Mouse (Mus musculus): Measurements from ENCODE around the gene Vsig2. TPM values are rescaled to one million over a fixed set of nuclear protein-coding genes. Genes with fewer than 3 reads are reported as not detected.

The Vsig2 gene
- polyA plus RNA-seq, 1 experiment: 0.18 TPM

DNA sequence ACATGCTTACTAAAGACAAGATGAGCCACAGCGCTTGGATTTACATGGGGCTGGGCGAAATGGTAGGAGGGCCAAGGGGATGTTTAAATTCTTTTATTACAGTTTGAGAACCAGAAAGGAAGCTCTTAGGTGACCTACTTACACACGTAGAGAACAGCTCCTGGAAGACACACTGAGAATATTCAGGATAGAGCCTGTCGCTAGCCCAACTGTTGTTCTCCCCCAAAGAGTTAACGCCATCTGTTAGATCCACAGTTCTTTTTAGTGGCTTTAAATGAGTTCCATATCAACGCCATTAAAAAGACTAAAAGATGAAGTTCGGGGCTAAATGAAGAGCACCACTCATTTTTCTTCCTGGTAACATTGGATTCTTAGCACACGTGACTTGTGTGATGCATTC lies 20.1 kb upstream of the Vsig2 start:
- H3K4me3 ChIP-seq (ENCODE audit: insufficient read depth, poor library complexity, severe bottlenecking): no peak overlapping the region
- peaks cover 11% of the 10 kb centered on the region for H3K36me3 ChIP-seq (ENCODE audit: control insufficient read depth, insufficient read depth)
- peaks cover 16% of the 10 kb centered on the region for H3K79me3 ChIP-seq (ENCODE audit: low read depth)

GRCm38 (mm10) chr9:37519995-37520394 lies 19.1 kb upstream of the Vsig2 start:
- Histone ChIP-seq H3K4me3 (ENCODE audit: insufficient read depth, poor library complexity, severe bottlenecking) (no peak overlapping the region), H3ac (ENCODE audit: control insufficient read depth, insufficient read length, low read depth) (no peak overlapping the region), H3K79me3 (ENCODE audit: low read depth) (peaks cover 15% of the 10 kb centered on the region), H3K27me3 (ENCODE audit: control insufficient read depth, insufficient read depth, insufficient read length) (no peaks in the 10 kb centered on the region), H3K36me3 (ENCODE audit: control insufficient read depth, insufficient read depth) (peaks cover 11% of the 10 kb centered on the region), H3K79me2 (ENCODE audit: control insufficient read depth, insufficient read depth) (peaks cover 22% of the 10 kb centered on the region)
- TF ChIP-seq CEBPB (IDR thresholded peaks at IDR 0.05; ENCODE audit: low read depth) (no peak), FOSL1 (IDR thresholded peaks at IDR 0.05; ENCODE audit: insufficient read depth, low read length, poor library complexity, severe bottlenecking) (no peak), CTCF (IDR thresholded peaks at IDR 0.05; ENCODE audit: control insufficient read depth, insufficient read depth, insufficient read length) (no peak)

More for the DNA sequence above, 20.1 kb upstream of the Vsig2 start:
- Histone ChIP-seq H3ac (ENCODE audit: control insufficient read depth, insufficient read length, low read depth) (no peak overlapping the region), H3K27me3 (ENCODE audit: control insufficient read depth, insufficient read depth, insufficient read length) (no peaks in the 10 kb centered on the region), H3K79me2 (ENCODE audit: control insufficient read depth, insufficient read depth) (peaks cover 32% of the 10 kb centered on the region)
- TF ChIP-seq USF1 (IDR thresholded peaks at IDR 0.05; ENCODE audit: low read depth) (no peak), CEBPB (IDR thresholded peaks at IDR 0.05; ENCODE audit: low read depth) (no peak), MYOD1 (IDR thresholded peaks at IDR 0.05; ENCODE audit: control insufficient read depth, insufficient read length, low read depth) (no peak), FOSL1 (IDR thresholded peaks at IDR 0.05; ENCODE audit: insufficient read depth, low read length, poor library complexity, severe bottlenecking) (no peak), MYOG (IDR thresholded peaks at IDR 0.05; ENCODE audit: control insufficient read depth, extremely low read depth, insufficient read length) (no peak), MAX (IDR thresholded peaks at IDR 0.05) (no peak), CTCF (IDR thresholded peaks at IDR 0.05; ENCODE audit: control insufficient read depth, insufficient read depth, insufficient read length) (no peak)

DNA sequence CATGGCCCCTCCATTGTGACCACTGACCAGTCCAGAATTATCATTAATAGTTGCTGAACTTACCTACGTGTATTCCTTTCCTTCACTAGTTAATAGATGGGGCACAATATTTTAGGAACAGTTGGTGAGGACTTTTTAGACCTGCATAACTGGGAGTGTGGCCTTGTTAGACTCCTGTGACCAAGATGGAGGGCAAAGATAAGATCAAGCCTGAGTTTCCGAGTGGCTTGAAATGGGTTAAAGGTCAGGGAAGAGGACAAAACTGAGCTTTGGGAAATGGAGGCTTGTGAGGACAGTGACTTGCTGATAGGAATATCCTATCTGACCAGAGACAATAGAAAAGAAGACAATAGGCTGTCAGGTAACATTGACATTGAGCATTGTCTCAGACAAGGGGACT lies 13.6 kb upstream of the Vsig2 start:
- no peak for TF ChIP-seq USF1 (IDR thresholded peaks at IDR 0.05; ENCODE audit: low read depth)
- TF ChIP-seq MYOG (IDR thresholded peaks at IDR 0.05; ENCODE audit: control insufficient read depth, extremely low read depth, insufficient read length): no peak
- TF ChIP-seq MAX (IDR thresholded peaks at IDR 0.05): no peak
- no peak for TF ChIP-seq MYOD1 (IDR thresholded peaks at IDR 0.05; ENCODE audit: control insufficient read depth, insufficient read length, low read depth)
- TF ChIP-seq CTCF (IDR thresholded peaks at IDR 0.05; ENCODE audit: control insufficient read depth, insufficient read depth, insufficient read length): no peak
- H3K79me2 ChIP-seq (ENCODE audit: control insufficient read depth, insufficient read depth): no peaks in the 10 kb centered on the region
- peaks cover 19% of the 10 kb centered on the region for H3K36me3 ChIP-seq (ENCODE audit: control insufficient read depth, insufficient read depth)
- H3ac ChIP-seq (ENCODE audit: control insufficient read depth, insufficient read length, low read depth): no peak overlapping the region
- no peak overlapping the region for H3K4me3 ChIP-seq (ENCODE audit: insufficient read depth, poor library complexity, severe bottlenecking)
- H3K27me3 ChIP-seq (ENCODE audit: control insufficient read depth, insufficient read depth, insufficient read length): no peaks in the 10 kb centered on the region
- no peaks in the 10 kb centered on the region for H3K79me3 ChIP-seq (ENCODE audit: low read depth)

GRCm38 (mm10) chr9:37526443-37527395 lies 12.3 kb upstream of the Vsig2 start:
- peaks cover 19% of the 10 kb centered on the region for H3K36me3 ChIP-seq (ENCODE audit: control insufficient read depth, insufficient read depth)
- H3ac ChIP-seq (ENCODE audit: control insufficient read depth, insufficient read length, low read depth): no peak overlapping the region
- TF ChIP-seq CEBPB (IDR thresholded peaks at IDR 0.05; ENCODE audit: low read depth): no peak
- no peak for TF ChIP-seq FOSL1 (IDR thresholded peaks at IDR 0.05; ENCODE audit: insufficient read depth, low read length, poor library complexity, severe bottlenecking)
- no peak for TF ChIP-seq MYOD1 (IDR thresholded peaks at IDR 0.05; ENCODE audit: control insufficient read depth, insufficient read length, low read depth)
- TF ChIP-seq MYOG (IDR thresholded peaks at IDR 0.05; ENCODE audit: control insufficient read depth, extremely low read depth, insufficient read length): no peak
- TF ChIP-seq USF1 (IDR thresholded peaks at IDR 0.05; ENCODE audit: low read depth): no peak
- TF ChIP-seq MAX (IDR thresholded peaks at IDR 0.05): no peak
- no peak for TF ChIP-seq CTCF (IDR thresholded peaks at IDR 0.05; ENCODE audit: control insufficient read depth, insufficient read depth, insufficient read length)
- no peaks in the 10 kb centered on the region for H3K79me2 ChIP-seq (ENCODE audit: control insufficient read depth, insufficient read depth)
- no peak overlapping the region for H3K4me3 ChIP-seq (ENCODE audit: insufficient read depth, poor library complexity, severe bottlenecking)
- no peaks in the 10 kb centered on the region for H3K27me3 ChIP-seq (ENCODE audit: control insufficient read depth, insufficient read depth, insufficient read length)
- no peaks in the 10 kb centered on the region for H3K79me3 ChIP-seq (ENCODE audit: low read depth)

DNA sequence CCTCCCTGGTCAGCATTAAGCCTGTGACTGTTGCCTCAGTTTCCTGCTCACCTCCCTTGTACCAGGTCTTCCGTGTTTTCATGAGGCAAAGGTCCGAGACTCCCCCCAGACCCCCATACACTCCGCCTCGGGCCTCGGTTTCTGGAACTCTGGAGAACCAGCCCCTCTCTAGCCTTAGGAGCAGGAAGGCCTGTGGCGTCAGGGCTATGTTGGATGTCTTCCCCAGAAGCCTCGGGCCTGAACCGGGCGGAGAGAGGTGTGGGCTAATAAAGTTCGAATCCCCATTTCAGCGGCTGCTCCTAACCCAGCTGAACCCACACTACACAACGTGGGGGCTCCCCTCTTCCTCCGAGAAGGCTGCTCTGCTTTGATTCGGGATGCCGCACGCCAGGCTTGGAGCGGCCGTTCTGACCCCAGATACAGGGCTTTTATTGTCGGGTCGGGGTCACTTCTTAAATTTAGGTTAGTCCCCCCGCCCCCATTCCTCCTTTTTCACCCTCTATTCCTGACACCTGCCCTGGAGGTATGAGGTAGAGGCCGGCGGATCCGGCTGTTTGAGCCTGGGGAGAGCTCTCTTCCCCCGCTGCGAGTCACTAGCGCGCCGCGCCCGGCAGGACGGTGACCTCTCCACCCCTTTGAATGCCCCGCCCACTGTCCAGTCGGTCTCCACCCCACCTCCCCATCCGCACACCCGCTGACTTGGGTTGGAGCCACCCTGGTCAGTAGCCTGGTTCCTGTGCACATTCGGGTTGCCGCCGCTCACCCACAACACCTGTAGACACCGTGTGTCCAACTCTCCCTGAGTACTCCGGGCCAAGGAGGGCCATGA lies 11.4 kb upstream of the Vsig2 start, which contains the start of gene Esam:
Gene Esam, plus strand, starts transcription at position 683 of the 829 bp plus-strand sequence.
- Histone ChIP-seq H3K79me2 (ENCODE audit: control insufficient read depth, insufficient read depth) (no peaks in the 10 kb centered on the region), H3K27me3 (ENCODE audit: control insufficient read depth, insufficient read depth, insufficient read length) (no peaks in the 10 kb centered on the region), H3K4me3 (ENCODE audit: insufficient read depth, poor library complexity, severe bottlenecking) (no peak within 1 kb of the TSS), H3ac (ENCODE audit: control insufficient read depth, insufficient read length, low read depth) (no peak within 1 kb of the TSS), H3K79me3 (ENCODE audit: low read depth) (no peaks in the 10 kb centered on the region), H3K36me3 (ENCODE audit: control insufficient read depth, insufficient read depth) (peaks cover 18% of the 10 kb centered on the region)
- TF ChIP-seq MYOD1 (IDR thresholded peaks at IDR 0.05; ENCODE audit: control insufficient read depth, insufficient read length, low read depth) (no peak), USF1 (IDR thresholded peaks at IDR 0.05; ENCODE audit: low read depth) (no peak), CTCF (IDR thresholded peaks at IDR 0.05; ENCODE audit: control insufficient read depth, insufficient read depth, insufficient read length) (no peak), MYOG (IDR thresholded peaks at IDR 0.05; ENCODE audit: control insufficient read depth, extremely low read depth, insufficient read length) (no peak), MAX (IDR thresholded peaks at IDR 0.05) (no peak), FOSL1 (IDR thresholded peaks at IDR 0.05; ENCODE audit: insufficient read depth, low read length, poor library complexity, severe bottlenecking) (no peak), CEBPB (IDR thresholded peaks at IDR 0.05; ENCODE audit: low read depth) (no peak)

All from C2C12 (cell line).